Mouse (Mus musculus): ENCODE results near the gene Dctn3. TPM values are rescaled to one million over a fixed set of nuclear protein-coding genes. Genes with fewer than 3 reads are reported as not detected.
"Not testable (repeated sequence)": the region's sequence is repeated elsewhere in the genome, so short reads cannot be mapped to it uniquely, and the experiment has no call there.

Gene Dctn3
- polyA plus RNA-seq, 1 experiment from 2014 or later = 119 TPM

DNA sequence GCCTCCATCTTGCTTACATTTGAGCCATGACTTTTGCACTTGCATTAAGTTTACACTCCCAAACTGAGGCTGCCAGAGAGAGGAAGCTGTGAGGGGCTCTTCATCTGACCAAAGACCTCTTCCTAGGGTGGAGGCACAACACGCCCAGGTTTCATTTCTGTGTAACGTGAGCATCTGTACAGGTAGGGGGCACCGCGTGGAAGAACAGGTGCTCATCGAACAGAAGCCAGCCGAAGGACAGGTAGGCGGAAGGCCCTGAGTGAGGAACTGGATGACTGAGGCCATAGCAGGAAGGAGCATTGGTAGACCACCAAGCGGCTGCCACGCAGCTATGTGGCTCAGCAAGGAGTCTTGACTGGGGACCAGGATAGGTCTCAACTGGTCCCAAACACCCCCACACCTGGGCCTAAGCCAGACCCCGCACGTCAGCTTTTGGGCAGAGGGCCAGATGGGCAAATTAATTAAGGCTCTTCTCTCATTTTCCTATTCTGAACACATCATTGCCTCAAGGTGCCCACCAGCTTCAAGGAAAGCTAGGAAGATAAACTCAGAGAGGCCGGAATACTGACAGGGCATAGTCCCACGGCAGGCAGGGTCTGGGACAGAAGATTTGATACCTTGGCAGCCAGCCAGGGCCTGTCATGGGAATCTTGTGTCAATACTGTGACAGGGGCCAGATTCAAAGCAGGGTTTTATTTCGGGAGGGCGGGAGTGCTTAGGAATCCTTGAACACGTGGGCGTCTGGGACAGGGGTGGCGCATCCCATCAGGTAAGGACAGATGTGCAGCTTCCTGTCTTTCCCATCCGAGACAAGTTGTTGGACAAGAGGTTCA, 16.8 kb downstream of the Dctn3 start:
- H3K36me3 ChIP-seq (replicated peaks; ENCODE audit: control insufficient read depth, insufficient read depth, low read depth, low read length) = no peaks in the 10 kb centered on the region
- ATAC-seq (replicated peaks; ENCODE audit: insufficient number of reproducible peaks, low FRiP score, low TSS enrichment, low read depth) (no peak), DNase-seq (ENCODE audit: low spot score) (no peak)
- 69% methylated on average over 19 of the region's 19 CpGs for WGBS
- H3K4me3 ChIP-seq (ENCODE audit: low read depth, low read length) = no peak overlapping the region
- peaks cover 2% of the 10 kb centered on the region; the same call in 1 of the 2 replicates for H3K27me3 ChIP-seq (ENCODE audit: control insufficient read depth, insufficient read depth, low read length)
- H3K4me2 ChIP-seq (ENCODE audit: low read depth, low read length) = no peak overlapping the region
- H3K9me3 ChIP-seq (replicated peaks; ENCODE audit: control insufficient read depth, low read length) = no peaks in the 10 kb centered on the region
- no peak overlapping the region for H3K27ac ChIP-seq (replicated peaks; ENCODE audit: low read depth, low read length)
- peaks cover 6% of the 10 kb centered on the region for H3K4me1 ChIP-seq (ENCODE audit: control insufficient read depth, insufficient read depth, low read length)
- H3K9ac ChIP-seq (replicated peaks; ENCODE audit: low read length) = no peak overlapping the region

DNA sequence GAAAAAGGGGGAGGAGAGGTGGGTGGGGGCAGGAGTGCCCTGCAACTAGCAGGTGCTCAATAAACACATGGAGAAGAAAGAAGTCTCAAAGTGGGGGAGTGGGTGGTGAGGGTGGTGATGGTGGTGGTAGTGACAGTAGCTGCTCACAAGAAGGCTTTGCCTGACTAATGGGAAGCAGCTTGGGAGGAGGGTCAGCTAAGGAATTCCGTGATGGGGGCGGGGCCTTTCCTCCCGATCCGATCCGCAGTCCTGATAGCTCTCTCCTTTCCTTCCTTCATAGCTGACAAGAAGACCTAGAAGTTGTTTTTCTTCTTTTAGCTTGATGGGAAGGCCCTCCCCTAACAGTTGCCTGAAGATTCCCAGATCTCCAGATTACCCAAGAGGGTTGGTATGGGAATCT, 18.3 kb downstream of the Dctn3 start:
- Histone ChIP-seq H3K36me3 (replicated peaks; ENCODE audit: control insufficient read depth, insufficient read depth, low read depth, low read length) (no peaks in the 10 kb centered on the region), H3K9ac (replicated peaks; ENCODE audit: low read length) (no peak overlapping the region), H3K4me3 (ENCODE audit: low read depth, low read length) (no peak overlapping the region), H3K9me3 (replicated peaks; ENCODE audit: control insufficient read depth, low read length) (no peaks in the 10 kb centered on the region), H3K27ac (replicated peaks; ENCODE audit: low read depth, low read length) (no peak overlapping the region), H3K27me3 (ENCODE audit: control insufficient read depth, insufficient read depth, low read length) (peaks cover 2% of the 10 kb centered on the region; the same call in 1 of the 2 replicates), H3K4me1 (ENCODE audit: control insufficient read depth, insufficient read depth, low read length) (peaks cover 6% of the 10 kb centered on the region), H3K4me2 (ENCODE audit: low read depth, low read length) (no peak overlapping the region)
- 1% methylated on average over 5 of the region's 5 CpGs for WGBS
- DNase-seq (ENCODE audit: low spot score) (peak; percentile 71), ATAC-seq (replicated peaks; ENCODE audit: insufficient number of reproducible peaks, low FRiP score, low TSS enrichment, low read depth) (no peak)

GRCm38 (mm10) chr4:41702226-41702625, 20.7 kb downstream of the Dctn3 start:
- H3K4me2 ChIP-seq (ENCODE audit: low read depth, low read length) = not testable (repeated sequence)

GRCm38 (mm10) chr4:41700224-41700623, 22.7 kb downstream of the Dctn3 start:
- DNase-seq (ENCODE audit: low spot score); H3K9ac ChIP-seq (replicated peaks; ENCODE audit: low read length); ATAC-seq (replicated peaks; ENCODE audit: insufficient number of reproducible peaks, low FRiP score, low TSS enrichment, low read depth); H3K4me1 ChIP-seq (ENCODE audit: control insufficient read depth, insufficient read depth, low read length); H3K36me3 ChIP-seq (replicated peaks; ENCODE audit: control insufficient read depth, insufficient read depth, low read depth, low read length); H3K27me3 ChIP-seq (ENCODE audit: control insufficient read depth, insufficient read depth, low read length); H3K27ac ChIP-seq (replicated peaks; ENCODE audit: low read depth, low read length); H3K4me3 ChIP-seq (ENCODE audit: low read depth, low read length); H3K4me2 ChIP-seq (ENCODE audit: low read depth, low read length); H3K9me3 ChIP-seq (replicated peaks; ENCODE audit: control insufficient read depth, low read length): not testable (repeated sequence)
- 75% methylated on average over 2 of the region's 8 CpGs for whole genome bisulfite sequencing

More at GRCm38 (mm10) chr4:41702226-41702625, 20.7 kb downstream of the Dctn3 start:
- not testable (repeated sequence) for H3K4me3 ChIP-seq (ENCODE audit: low read depth, low read length); H3K9me3 ChIP-seq (replicated peaks; ENCODE audit: control insufficient read depth, low read length); H3K36me3 ChIP-seq (replicated peaks; ENCODE audit: control insufficient read depth, insufficient read depth, low read depth, low read length); H3K27ac ChIP-seq (replicated peaks; ENCODE audit: low read depth, low read length); H3K9ac ChIP-seq (replicated peaks; ENCODE audit: low read length); ATAC-seq (replicated peaks; ENCODE audit: insufficient number of reproducible peaks, low FRiP score, low TSS enrichment, low read depth); H3K27me3 ChIP-seq (ENCODE audit: control insufficient read depth, insufficient read depth, low read length); DNase-seq (ENCODE audit: low spot score); H3K4me1 ChIP-seq (ENCODE audit: control insufficient read depth, insufficient read depth, low read length)
- WGBS = 61% methylated on average over 2 of the region's 2 CpGs

DNA sequence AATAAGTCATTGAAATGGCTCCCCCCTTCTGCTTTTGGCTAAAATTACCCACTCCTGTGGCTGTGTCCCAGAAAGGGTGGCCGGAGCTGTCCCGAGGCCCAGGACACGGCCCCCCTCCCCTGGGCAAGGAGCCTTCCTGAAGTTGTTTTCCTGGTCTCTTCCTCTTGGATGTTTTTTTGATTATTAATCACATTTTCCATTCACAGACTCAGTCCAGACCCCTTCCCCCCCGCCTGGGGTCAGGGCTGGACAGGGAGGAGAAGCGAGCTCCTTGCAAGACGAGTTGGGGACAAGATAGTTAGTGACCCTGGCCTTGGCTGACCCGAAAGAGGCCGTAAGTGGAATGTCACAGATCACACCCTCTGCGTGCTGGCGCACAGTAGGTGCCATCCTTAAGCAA, 23.2 kb downstream of the Dctn3 start, which contains the start of gene Il11ra1:
TSS of gene Il11ra1 (plus strand) at position 207 of the 400 bp plus-strand sequence.
- 85% methylated on average over 9 of the region's 10 CpGs for WGBS
- not testable (repeated sequence) for H3K4me3 ChIP-seq (ENCODE audit: low read depth, low read length); H3K27me3 ChIP-seq (ENCODE audit: control insufficient read depth, insufficient read depth, low read length); H3K36me3 ChIP-seq (replicated peaks; ENCODE audit: control insufficient read depth, insufficient read depth, low read depth, low read length); H3K4me2 ChIP-seq (ENCODE audit: low read depth, low read length); DNase-seq (ENCODE audit: low spot score); H3K4me1 ChIP-seq (ENCODE audit: control insufficient read depth, insufficient read depth, low read length); H3K27ac ChIP-seq (replicated peaks; ENCODE audit: low read depth, low read length); ATAC-seq (replicated peaks; ENCODE audit: insufficient number of reproducible peaks, low FRiP score, low TSS enrichment, low read depth); H3K9ac ChIP-seq (replicated peaks; ENCODE audit: low read length); H3K9me3 ChIP-seq (replicated peaks; ENCODE audit: control insufficient read depth, low read length)

- H3K4me3 ChIP-seq (ENCODE audit: low read depth, low read length); H3K36me3 ChIP-seq (replicated peaks; ENCODE audit: control insufficient read depth, insufficient read depth, low read depth, low read length); H3K4me2 ChIP-seq (ENCODE audit: low read depth, low read length); ATAC-seq (replicated peaks; ENCODE audit: insufficient number of reproducible peaks, low FRiP score, low TSS enrichment, low read depth); H3K4me1 ChIP-seq (ENCODE audit: control insufficient read depth, insufficient read depth, low read length); H3K27me3 ChIP-seq (ENCODE audit: control insufficient read depth, insufficient read depth, low read length); H3K9ac ChIP-seq (replicated peaks; ENCODE audit: low read length); H3K9me3 ChIP-seq (replicated peaks; ENCODE audit: control insufficient read depth, low read length); DNase-seq (ENCODE audit: low spot score); H3K27ac ChIP-seq (replicated peaks; ENCODE audit: low read depth, low read length): not testable (repeated sequence)
- WGBS = 4% methylated on average over 16 of the region's 32 CpGs
Observed at GRCm38 (mm10) chr4:41698421-41699016, 24.5 kb downstream of the Dctn3 start.

- H3K4me3 ChIP-seq (ENCODE audit: low read depth, low read length); ATAC-seq (replicated peaks; ENCODE audit: insufficient number of reproducible peaks, low FRiP score, low TSS enrichment, low read depth); H3K9me3 ChIP-seq (replicated peaks; ENCODE audit: control insufficient read depth, low read length); H3K9ac ChIP-seq (replicated peaks; ENCODE audit: low read length); H3K27me3 ChIP-seq (ENCODE audit: control insufficient read depth, insufficient read depth, low read length); H3K4me1 ChIP-seq (ENCODE audit: control insufficient read depth, insufficient read depth, low read length); H3K36me3 ChIP-seq (replicated peaks; ENCODE audit: control insufficient read depth, insufficient read depth, low read depth, low read length); H3K27ac ChIP-seq (replicated peaks; ENCODE audit: low read depth, low read length); H3K4me2 ChIP-seq (ENCODE audit: low read depth, low read length): not testable (repeated sequence)
- DNase-seq (ENCODE audit: low spot score) = peak; percentile 73
- WGBS = 12% methylated on average over 32 of the region's 40 CpGs
Observed at GRCm38 (mm10) chr4:41696930-41697841, 25.8 kb downstream of the Dctn3 start, which contains the start of gene Cntfr. Cntfr (minus strand) TSS chr4:41697089.

Measured in embryonic facial prominence, embryonic 11.5 days (tissue).